Mouse (Mus musculus) midbrain, embryonic 14.5 days (tissue): ENCODE results near the gene Gm13272. TPM values are rescaled to one million over a fixed set of nuclear protein-coding genes. Genes with fewer than 3 reads are reported as not detected.
A peak's percentile ranks its signal among the peaks of the same experiment; 100 is the strongest.
"Not testable (repeated sequence)": the region's sequence is repeated elsewhere in the genome, so short reads cannot be mapped to it uniquely, and the experiment has no call there.

Experiments used
- ATAC-seq: fragments of 200-750 bp; cut with Nextera tagmentation; 2 replicates; pipeline ENCODE4 v1.8.0; 2017; ENCODE audit warnings: moderate number of reproducible peaks, moderate library complexity; ENCODE audit not compliant: low FRiP score, low TSS enrichment
- DNase-seq: peaks from one replicate; pipeline ENCODE4 v3.0.0-alpha.2; 2015
- H3K27ac ChIP-seq: fragments of 300-500 bp; sonication (generic); replicated peaks from 2 replicates; pipeline ENCODE4 v1.5.1; 2014; ENCODE audit warnings: mild to moderate bottlenecking, low read depth, low read length, moderate library complexity
- H3K27me3 ChIP-seq: fragments of 300-500 bp; sonication (generic); 2 replicates; pipeline ENCODE4 v1.6.1; 2014; ENCODE audit warnings: low read length, control low read depth, mixed read lengths; ENCODE audit not compliant: control insufficient read depth, insufficient read depth
- H3K36me3 ChIP-seq: fragments of 300-500 bp; sonication (generic); 2 replicates; pipeline ENCODE4 v1.6.1; 2014; ENCODE audit warnings: low read length, control low read depth; ENCODE audit not compliant: control insufficient read depth, insufficient read depth
- H3K4me1 ChIP-seq: fragments of 300-500 bp; sonication (generic); 2 replicates; pipeline ENCODE4 v1.6.1; 2014; ENCODE audit warnings: mild to moderate bottlenecking, antibody characterized with exemption, low read length, control low read depth; ENCODE audit not compliant: control insufficient read depth, insufficient read depth
- H3K4me2 ChIP-seq: fragments of 300-500 bp; sonication (generic); 2 replicates; pipeline ENCODE4 v1.6.1; 2014; ENCODE audit warnings: mild to moderate bottlenecking, low read length, moderate library complexity
- H3K4me3 ChIP-seq: fragments of 300-500 bp; sonication (generic); replicated peaks from 2 replicates; pipeline ENCODE4 v1.5.1; 2014; ENCODE audit warnings: low read depth, low read length
- H3K9ac ChIP-seq: fragments of 300-500 bp; sonication (generic); replicated peaks from 2 replicates; pipeline ENCODE4 v1.6.1; 2014; ENCODE audit warnings: mild to moderate bottlenecking, low read length, moderate library complexity
- H3K9me3 ChIP-seq: fragments of 300-500 bp; sonication (generic); 2 replicates; pipeline ENCODE4 v1.6.1; 2016; ENCODE audit warnings: low read length, control low read depth, mixed read lengths; ENCODE audit not compliant: control insufficient read depth
- WGBS: fragments of 180-500 bp; shearing (Covaris S2); extraction: QIAGEN DNeasy Blood & Tissue Kit; methylation state at CpG from one replicate; pipeline ENCODE4 v1.1.7; 2014; 5-methylcytosine and 5-hydroxymethylcytosine counted together
- polyA plus RNA-seq: library from polyadenylated mRNA; unstranded; fragments of >200 nt; fragmentation: Nextera tagmentation; extraction: Ambion mirVana; gene quantifications from 2 replicates; pipeline ENCODE4 v1.2.1, GENCODE M21; 2014

Gm13272 gene
- polyA plus RNA-seq, 1 experiment from 2014 or later, result not detected

GRCm38 (mm10) chr4:88797097-88797496 is 17.4 kb downstream of the Gm13272 start, which contains the start of gene Gm13279:
Gene Gm13279 (plus strand): TSS chr4:88797397.
- DNase-seq, H3K27me3 ChIP-seq, H3K9ac ChIP-seq, H3K9me3 ChIP-seq, H3K36me3 ChIP-seq, H3K27ac ChIP-seq, H3K4me1 ChIP-seq, H3K4me3 ChIP-seq, H3K4me2 ChIP-seq, ATAC-seq: not testable (repeated sequence)
- no CpG with 5 or more reads among the region's 28 CpGs for WGBS

- H3K4me1 ChIP-seq, DNase-seq, H3K27me3 ChIP-seq, H3K36me3 ChIP-seq, H3K9me3 ChIP-seq, H3K27ac ChIP-seq, H3K4me2 ChIP-seq, H3K4me3 ChIP-seq, ATAC-seq, H3K9ac ChIP-seq: not testable (repeated sequence)
- whole genome bisulfite sequencing, result 14% methylated on average over 3 of the region's 7 CpGs
Measured at GRCm38 (mm10) chr4:88799365-88799764, 19.7 kb downstream of the Gm13272 start, which contains the start of gene Gm13285. Gene Gm13285 (plus strand): TSS chr4:88799665.

GRCm38 (mm10) chr4:88802954-88803353 is 23.3 kb downstream of the Gm13272 start, which contains the start of gene Gm13287:
Gene Gm13287 (plus strand): TSS chr4:88803254.
- H3K9ac ChIP-seq, H3K36me3 ChIP-seq, DNase-seq, H3K9me3 ChIP-seq, H3K4me2 ChIP-seq, ATAC-seq, H3K4me3 ChIP-seq, H3K27ac ChIP-seq, H3K27me3 ChIP-seq, H3K4me1 ChIP-seq: not testable (repeated sequence)
- WGBS, result no CpG with 5 or more reads among the region's 29 CpGs

GRCm38 (mm10) chr4:88805231-88805630 is 25.6 kb downstream of the Gm13272 start, which contains the start of gene Gm13288:
Gene Gm13288 (plus strand): TSS chr4:88805531.
- H3K27ac ChIP-seq, H3K9ac ChIP-seq, H3K36me3 ChIP-seq, ATAC-seq, DNase-seq, H3K9me3 ChIP-seq, H3K4me1 ChIP-seq, H3K27me3 ChIP-seq: not testable (repeated sequence)
- Histone ChIP-seq H3K4me3 (0 out of 2 replicates have a peak within 1 kb of the TSS, but pooled peaks have one; percentile 14), H3K4me2 (peak within 1 kb of the TSS; percentile 38)
- WGBS, result no CpG with 5 or more reads among the region's 8 CpGs

DNA sequence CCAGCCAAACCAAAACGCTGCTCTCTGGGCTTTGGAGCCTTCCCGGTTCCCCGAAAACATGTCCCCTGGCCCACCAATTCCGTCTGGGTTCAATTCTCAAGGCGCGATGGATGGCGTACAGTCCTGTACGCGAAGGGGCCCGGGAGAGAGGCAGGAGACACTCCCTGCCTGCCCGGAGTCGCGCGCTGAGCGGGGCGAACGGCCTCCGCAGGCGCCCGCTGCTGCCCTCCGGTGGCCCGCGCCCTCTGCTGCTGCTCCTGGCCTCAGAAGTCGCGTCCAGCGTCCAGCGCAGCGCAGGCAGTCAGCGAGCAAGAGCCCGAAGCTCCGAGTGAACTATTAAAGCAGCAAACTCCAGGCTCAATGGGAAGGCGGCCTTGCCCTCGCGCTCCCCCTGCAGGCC is 26.1 kb downstream of the Gm13272 start:
- not testable (repeated sequence) for H3K27ac ChIP-seq, DNase-seq, H3K9me3 ChIP-seq, H3K27me3 ChIP-seq, H3K36me3 ChIP-seq, H3K4me1 ChIP-seq, H3K9ac ChIP-seq, ATAC-seq
- peak overlapping the region; percentile 38 for H3K4me2 ChIP-seq
- H3K4me3 ChIP-seq, result 0 out of 2 replicates have a peak overlapping the region, but pooled peaks have one; percentile 14
- 0% methylated on average over 3 of the region's 34 CpGs for WGBS

- Histone ChIP-seq H3K4me2 (no peak within 1 kb of the TSS), H3K9me3 (no peaks in the 10 kb centered on the region), H3K27me3 (no peaks in the 10 kb centered on the region), H3K4me3 (no peak within 1 kb of the TSS), H3K9ac (no peak within 1 kb of the TSS), H3K27ac (no peak within 1 kb of the TSS), H3K4me1 (no peaks in the 10 kb centered on the region), H3K36me3 (no peaks in the 10 kb centered on the region)
- ATAC-seq (no peak), DNase-seq (no peak)
- 66% methylated on average over 3 of the region's 3 CpGs for WGBS
Measured at GRCm38 (mm10) chr4:88815928-88816327, 36.3 kb downstream of the Gm13272 start, which contains the start of gene Ifna7. Gene Ifna7 (plus strand): TSS chr4:88816228.

GRCm38 (mm10) chr4:88819659-88820058 is 40.0 kb downstream of the Gm13272 start, which contains the start of gene Ifna11:
Gene Ifna11 (plus strand): TSS chr4:88819959.
- DNase-seq (no peak), ATAC-seq (no peak)
- no peaks in the 10 kb centered on the region for H3K4me1 ChIP-seq
- H3K27me3 ChIP-seq, result no peaks in the 10 kb centered on the region
- H3K4me3 ChIP-seq, result no peak within 1 kb of the TSS
- no peaks in the 10 kb centered on the region for H3K36me3 ChIP-seq
- H3K9ac ChIP-seq, result no peak within 1 kb of the TSS
- WGBS, result 97% methylated on average over 1 of the region's 1 CpGs
- no peak within 1 kb of the TSS for H3K4me2 ChIP-seq
- no peaks in the 10 kb centered on the region for H3K9me3 ChIP-seq
- H3K27ac ChIP-seq, result no peak within 1 kb of the TSS

- Histone ChIP-seq H3K9ac (no peak overlapping the region), H3K4me2 (no peak overlapping the region), H3K4me3 (no peak overlapping the region), H3K27ac (no peak overlapping the region), H3K9me3 (no peaks in the 10 kb centered on the region), H3K27me3 (no peaks in the 10 kb centered on the region), H3K36me3 (no peaks in the 10 kb centered on the region), H3K4me1 (no peaks in the 10 kb centered on the region)
- ATAC-seq, result no peak
- WGBS, result 20% methylated on average over 4 of the region's 4 CpGs
- DNase-seq, result peak; percentile 67
Measured at GRCm38 (mm10) chr4:88822995-88823394, 43.3 kb downstream of the Gm13272 start.

DNA sequence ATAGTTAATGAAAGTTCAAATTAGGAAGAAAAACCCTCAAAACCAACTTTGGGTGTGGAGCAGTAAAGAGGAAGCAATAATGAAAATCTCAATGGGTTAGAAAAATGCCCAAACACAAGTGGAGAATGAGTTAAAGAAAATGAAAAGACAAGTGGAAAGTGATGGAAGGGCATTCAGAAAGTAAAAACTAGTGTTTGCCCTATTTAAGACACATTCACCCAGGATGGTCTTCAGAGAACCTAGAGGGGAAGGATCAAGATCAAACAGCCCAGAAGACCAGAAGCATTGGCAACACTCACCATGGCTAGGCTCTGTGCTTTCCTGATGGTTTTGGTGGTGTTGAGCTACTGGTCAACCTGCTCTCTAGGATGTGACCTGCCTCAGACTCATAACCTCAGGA is 47.5 kb downstream of the Gm13272 start, which contains the start of gene Ifna6:
Ifna6 (plus strand) TSS at position 301 of the 400 bp plus-strand sequence.
- H3K4me2 ChIP-seq, DNase-seq, H3K36me3 ChIP-seq, H3K9me3 ChIP-seq, H3K9ac ChIP-seq, H3K27me3 ChIP-seq, ATAC-seq, H3K4me3 ChIP-seq, H3K27ac ChIP-seq, H3K4me1 ChIP-seq: not testable (repeated sequence)
